Mouse (Mus musculus): Measurements from ENCODE around the gene Asb14. TPM values are rescaled to one million over a fixed set of nuclear protein-coding genes. Genes with fewer than 3 reads are reported as not detected.

The Asb14 gene
- 0.13 and 0.26 TPM in 2 replicates for polyA plus RNA-seq (2014; fragmentation: Nextera tagmentation; extraction: Ambion mirVana)

DNA sequence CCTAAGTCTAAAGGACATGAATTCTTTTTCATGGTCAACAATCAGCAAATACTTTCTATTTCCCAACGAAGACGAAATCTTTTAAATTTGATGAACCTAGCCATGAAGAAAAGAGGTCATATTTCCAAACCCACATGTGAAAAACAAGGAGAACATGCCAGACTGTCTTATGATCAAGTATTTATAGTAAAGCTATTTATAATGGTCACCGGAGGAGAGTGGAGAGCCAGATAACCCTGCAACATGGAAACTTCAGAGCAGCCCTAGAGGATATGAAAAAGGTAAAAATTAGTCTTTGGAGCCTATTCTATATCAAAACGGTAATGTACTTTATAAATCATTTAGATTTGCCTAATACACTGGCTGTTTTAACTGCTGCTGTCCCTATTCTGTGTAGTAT is at the start of gene Asb14:
Gene Asb14, plus strand, starts transcription at position 166 of the 400 bp plus-strand sequence.
- Histone ChIP-seq H3K27me3 (ENCODE audit: control insufficient read depth, insufficient read depth, low read length) (no peaks in the 10 kb centered on the region), H3K4me2 (replicated peaks; ENCODE audit: low read depth, low read length) (no peak within 1 kb of the TSS), H3K9ac (ENCODE audit: low read depth, low read length) (no peak within 1 kb of the TSS), H3K27ac (ENCODE audit: low read depth, low read length) (no peak within 1 kb of the TSS), H3K4me1 (ENCODE audit: control insufficient read depth, insufficient read depth, low read length) (no peaks in the 10 kb centered on the region), H3K9me3 (ENCODE audit: control insufficient read depth, low read length) (no peaks in the 10 kb centered on the region), H3K36me3 (ENCODE audit: control insufficient read depth, insufficient read depth, low read length) (no peaks in the 10 kb centered on the region), H3K4me3 (ENCODE audit: low read length) (no peak within 1 kb of the TSS)
- WGBS, result 93% methylated on average over 4 of the region's 4 CpGs
- no peak for ATAC-seq (ENCODE audit: low FRiP score, low TSS enrichment)

DNA sequence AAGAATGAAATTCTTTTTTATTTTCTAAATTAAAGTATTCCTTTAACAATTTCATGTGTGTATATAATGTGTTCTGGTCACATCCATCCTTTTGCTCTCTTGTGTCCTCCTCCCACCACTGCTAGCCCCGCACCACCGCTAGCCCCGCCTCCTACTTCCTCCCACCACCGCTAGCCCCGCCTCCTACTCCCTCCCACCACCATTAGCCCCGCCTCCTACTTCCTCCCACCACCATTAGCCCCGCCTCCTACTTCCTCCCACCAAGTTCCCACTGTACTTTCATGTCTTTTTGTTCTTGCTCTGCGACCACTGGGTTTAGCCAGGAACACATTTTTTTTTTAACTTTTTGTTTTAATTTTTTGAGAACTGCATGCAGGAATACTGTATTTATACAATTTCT is 41.3 kb upstream of the Asb14 start:
- Histone ChIP-seq H3K36me3 (ENCODE audit: control insufficient read depth, insufficient read depth, low read length) (no peaks in the 10 kb centered on the region), H3K9ac (ENCODE audit: low read depth, low read length) (no peak overlapping the region), H3K27ac (ENCODE audit: low read depth, low read length) (no peak overlapping the region), H3K4me3 (ENCODE audit: low read length) (no peak overlapping the region), H3K4me1 (ENCODE audit: control insufficient read depth, insufficient read depth, low read length) (no peaks in the 10 kb centered on the region), H3K4me2 (replicated peaks; ENCODE audit: low read depth, low read length) (no peak overlapping the region), H3K9me3 (ENCODE audit: control insufficient read depth, low read length) (no peaks in the 10 kb centered on the region), H3K27me3 (ENCODE audit: control insufficient read depth, insufficient read depth, low read length) (no peaks in the 10 kb centered on the region)
- no peak for ATAC-seq (ENCODE audit: low FRiP score, low TSS enrichment)
- WGBS, result 78% methylated on average over 8 of the region's 8 CpGs

DNA sequence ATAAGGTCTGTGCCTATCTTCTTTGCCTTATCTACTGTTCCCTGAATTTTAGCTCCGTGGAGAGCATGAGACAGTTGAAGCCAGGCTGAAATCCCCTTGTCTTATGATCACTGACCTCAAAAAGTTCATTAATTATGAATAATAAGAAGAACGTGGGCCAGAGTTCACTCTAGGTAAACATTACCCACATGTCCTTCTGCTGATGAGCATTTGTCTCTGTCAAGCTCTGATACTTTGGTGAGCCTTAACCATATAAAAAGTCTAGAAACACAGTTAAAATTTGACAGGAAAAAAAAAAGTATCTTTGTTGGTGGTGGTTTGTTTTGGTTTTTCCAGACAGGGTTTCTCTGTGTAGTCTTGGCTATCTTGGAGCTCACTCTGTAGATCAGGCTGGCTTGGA is 40.3 kb upstream of the Asb14 start:
- Histone ChIP-seq H3K9ac (ENCODE audit: low read depth, low read length) (no peak overlapping the region), H3K4me3 (ENCODE audit: low read length) (no peak overlapping the region), H3K4me1 (ENCODE audit: control insufficient read depth, insufficient read depth, low read length) (no peaks in the 10 kb centered on the region), H3K36me3 (ENCODE audit: control insufficient read depth, insufficient read depth, low read length) (no peaks in the 10 kb centered on the region), H3K9me3 (ENCODE audit: control insufficient read depth, low read length) (no peaks in the 10 kb centered on the region), H3K4me2 (replicated peaks; ENCODE audit: low read depth, low read length) (no peak overlapping the region), H3K27me3 (ENCODE audit: control insufficient read depth, insufficient read depth, low read length) (no peaks in the 10 kb centered on the region), H3K27ac (ENCODE audit: low read depth, low read length) (no peak overlapping the region)
- ATAC-seq (ENCODE audit: low FRiP score, low TSS enrichment), result no peak
- WGBS, result 63% methylated on average over 2 of the region's 2 CpGs

DNA sequence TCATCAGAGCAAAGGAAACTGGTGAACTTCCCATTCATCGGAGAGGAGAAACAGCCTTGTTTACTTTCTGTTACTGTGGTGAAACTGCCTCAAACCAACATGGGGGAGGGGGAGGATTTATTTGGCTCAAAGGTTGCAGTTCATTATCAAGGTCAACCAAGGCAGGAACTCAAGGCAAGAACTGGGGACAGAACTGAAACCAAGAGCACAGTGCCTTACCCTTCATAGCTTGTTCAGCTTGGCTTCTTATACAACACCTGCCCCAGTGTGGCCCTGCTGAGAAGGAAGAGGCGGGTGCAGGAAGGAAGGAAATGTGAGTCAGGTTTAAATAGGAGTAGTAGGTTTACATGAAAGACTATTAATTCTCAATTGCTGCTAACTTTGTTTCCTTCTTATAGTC is 36.0 kb upstream of the Asb14 start:
- Histone ChIP-seq H3K36me3 (ENCODE audit: control insufficient read depth, insufficient read depth, low read length) (no peaks in the 10 kb centered on the region), H3K9me3 (ENCODE audit: control insufficient read depth, low read length) (no peaks in the 10 kb centered on the region; the same call in 1 of the 2 replicates), H3K27me3 (ENCODE audit: control insufficient read depth, insufficient read depth, low read length) (no peaks in the 10 kb centered on the region), H3K27ac (ENCODE audit: low read depth, low read length) (no peak overlapping the region), H3K4me1 (ENCODE audit: control insufficient read depth, insufficient read depth, low read length) (no peaks in the 10 kb centered on the region), H3K9ac (ENCODE audit: low read depth, low read length) (no peak overlapping the region), H3K4me3 (ENCODE audit: low read length) (no peak overlapping the region), H3K4me2 (replicated peaks; ENCODE audit: low read depth, low read length) (no peak overlapping the region)
- ATAC-seq (ENCODE audit: low FRiP score, low TSS enrichment), result no peak
- 70% methylated on average over 2 of the region's 2 CpGs for WGBS

DNA sequence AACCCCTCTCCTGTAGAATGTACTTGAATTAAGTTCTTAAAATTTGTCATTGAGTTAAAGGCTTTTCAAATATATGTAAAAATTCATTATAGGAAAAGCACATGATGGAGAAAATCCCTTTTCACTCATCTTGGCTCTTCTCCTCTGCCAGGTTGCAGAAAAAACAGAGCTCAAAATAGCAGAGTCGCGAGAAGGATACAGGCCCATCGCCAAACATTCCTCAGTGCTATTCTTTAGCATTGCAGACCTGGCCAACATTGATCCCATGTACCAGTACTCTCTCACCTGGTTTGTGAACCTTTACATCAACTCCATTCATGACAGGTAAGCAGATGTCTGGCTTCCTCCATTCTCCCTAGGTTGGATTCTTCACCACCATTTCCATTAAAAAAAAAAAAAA is 35.3 kb upstream of the Asb14 start:
- Histone ChIP-seq H3K4me2 (replicated peaks; ENCODE audit: low read depth, low read length) (no peak overlapping the region), H3K27me3 (ENCODE audit: control insufficient read depth, insufficient read depth, low read length) (no peaks in the 10 kb centered on the region), H3K4me3 (ENCODE audit: low read length) (no peak overlapping the region), H3K4me1 (ENCODE audit: control insufficient read depth, insufficient read depth, low read length) (no peaks in the 10 kb centered on the region), H3K9me3 (ENCODE audit: control insufficient read depth, low read length) (no peaks in the 10 kb centered on the region; the same call in 1 of the 2 replicates), H3K27ac (ENCODE audit: low read depth, low read length) (no peak overlapping the region), H3K36me3 (ENCODE audit: control insufficient read depth, insufficient read depth, low read length) (no peaks in the 10 kb centered on the region), H3K9ac (ENCODE audit: low read depth, low read length) (no peak overlapping the region)
- ATAC-seq (ENCODE audit: low FRiP score, low TSS enrichment), result no peak
- 93% methylated on average over 3 of the region's 3 CpGs for WGBS

DNA sequence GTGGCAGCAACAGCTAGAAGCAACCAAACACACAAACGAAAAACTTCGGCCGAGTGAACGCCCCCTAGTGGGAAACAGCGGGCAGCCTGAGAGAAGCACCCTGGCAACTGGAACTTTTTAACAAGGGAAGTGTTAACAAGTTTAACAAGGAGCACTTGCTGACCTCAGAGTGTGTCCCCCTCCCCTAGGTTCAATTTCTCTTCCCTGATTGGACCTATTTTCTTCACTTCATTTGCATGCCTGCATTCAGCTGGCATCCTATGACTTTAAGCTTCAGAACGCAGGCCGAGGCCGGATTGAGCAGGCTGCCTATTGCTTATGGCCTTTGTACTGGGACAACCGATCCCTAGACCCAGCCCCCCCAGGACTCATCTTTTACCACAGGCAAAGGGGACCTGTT is 27.0 kb upstream of the Asb14 start:
- Histone ChIP-seq H3K4me2 (replicated peaks; ENCODE audit: low read depth, low read length) (no peak overlapping the region), H3K9ac (ENCODE audit: low read depth, low read length) (no peak overlapping the region), H3K4me1 (ENCODE audit: control insufficient read depth, insufficient read depth, low read length) (no peaks in the 10 kb centered on the region), H3K27me3 (ENCODE audit: control insufficient read depth, insufficient read depth, low read length) (no peaks in the 10 kb centered on the region), H3K36me3 (ENCODE audit: control insufficient read depth, insufficient read depth, low read length) (no peaks in the 10 kb centered on the region), H3K27ac (ENCODE audit: low read depth, low read length) (no peak overlapping the region), H3K4me3 (ENCODE audit: low read length) (no peak overlapping the region), H3K9me3 (ENCODE audit: control insufficient read depth, low read length) (no peaks in the 10 kb centered on the region)
- WGBS, result 80% methylated on average over 9 of the region's 9 CpGs
- ATAC-seq (ENCODE audit: low FRiP score, low TSS enrichment), result no peak

DNA sequence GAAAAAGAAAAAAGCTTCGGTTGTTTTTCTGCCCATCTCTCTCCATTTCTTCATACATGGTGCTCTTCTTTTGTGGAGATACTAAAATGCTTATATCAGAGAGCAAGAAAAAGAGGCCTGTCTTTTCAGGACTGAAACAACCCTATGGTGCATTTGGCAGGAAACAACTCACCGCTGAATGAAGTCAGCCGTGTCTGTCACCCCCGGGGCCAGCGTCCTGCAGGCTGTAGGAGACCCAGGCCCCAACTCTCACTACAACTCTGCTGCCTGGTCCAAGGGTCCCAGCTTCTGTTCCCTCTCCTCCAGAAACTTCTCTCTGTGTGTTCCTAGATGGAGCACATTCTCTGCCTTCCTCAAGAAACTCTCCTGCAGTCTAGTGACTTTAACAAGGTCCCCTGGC is 26.1 kb upstream of the Asb14 start:
- H3K9ac ChIP-seq (ENCODE audit: low read depth, low read length), result no peak overlapping the region
- H3K27me3 ChIP-seq (ENCODE audit: control insufficient read depth, insufficient read depth, low read length), result no peaks in the 10 kb centered on the region
- H3K4me3 ChIP-seq (ENCODE audit: low read length), result no peak overlapping the region
- H3K4me1 ChIP-seq (ENCODE audit: control insufficient read depth, insufficient read depth, low read length), result no peaks in the 10 kb centered on the region
- H3K4me2 ChIP-seq (replicated peaks; ENCODE audit: low read depth, low read length), result no peak overlapping the region
- no peaks in the 10 kb centered on the region for H3K36me3 ChIP-seq (ENCODE audit: control insufficient read depth, insufficient read depth, low read length)
- H3K9me3 ChIP-seq (ENCODE audit: control insufficient read depth, low read length), result no peaks in the 10 kb centered on the region
- 75% methylated on average over 5 of the region's 5 CpGs for WGBS
- no peak for ATAC-seq (ENCODE audit: low FRiP score, low TSS enrichment)
- no peak overlapping the region for H3K27ac ChIP-seq (ENCODE audit: low read depth, low read length)

DNA sequence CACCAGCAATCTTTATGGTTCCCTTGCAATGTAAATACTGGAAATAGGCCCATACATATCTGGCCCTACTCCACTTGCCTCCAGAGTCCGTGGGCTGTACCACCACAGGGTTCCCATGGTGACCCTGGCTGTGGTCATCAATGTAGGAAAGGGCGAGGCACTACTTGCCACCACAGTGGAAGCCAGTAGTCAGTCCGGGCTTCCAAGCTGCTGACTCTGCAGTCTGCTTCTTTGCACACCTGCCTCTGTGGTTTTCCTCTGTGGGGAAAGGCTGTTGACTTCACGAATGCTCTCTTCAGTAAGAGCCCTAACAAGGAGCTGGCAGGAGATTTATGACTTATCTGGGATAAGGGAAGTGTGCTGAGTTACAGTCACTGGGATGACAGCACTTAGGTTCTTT is 15.6 kb upstream of the Asb14 start:
- no peak overlapping the region for H3K4me2 ChIP-seq (replicated peaks; ENCODE audit: low read depth, low read length)
- ATAC-seq (ENCODE audit: low FRiP score, low TSS enrichment), result no peak
- H3K36me3 ChIP-seq (ENCODE audit: control insufficient read depth, insufficient read depth, low read length), result no peaks in the 10 kb centered on the region
- H3K9me3 ChIP-seq (ENCODE audit: control insufficient read depth, low read length), result no peaks in the 10 kb centered on the region
- H3K27me3 ChIP-seq (ENCODE audit: control insufficient read depth, insufficient read depth, low read length), result no peaks in the 10 kb centered on the region
- no peak overlapping the region for H3K9ac ChIP-seq (ENCODE audit: low read depth, low read length)
- no peaks in the 10 kb centered on the region for H3K4me1 ChIP-seq (ENCODE audit: control insufficient read depth, insufficient read depth, low read length)
- H3K4me3 ChIP-seq (ENCODE audit: low read length), result no peak overlapping the region
- no peak overlapping the region for H3K27ac ChIP-seq (ENCODE audit: low read depth, low read length)
- 68% methylated on average over 4 of the region's 4 CpGs for WGBS

DNA sequence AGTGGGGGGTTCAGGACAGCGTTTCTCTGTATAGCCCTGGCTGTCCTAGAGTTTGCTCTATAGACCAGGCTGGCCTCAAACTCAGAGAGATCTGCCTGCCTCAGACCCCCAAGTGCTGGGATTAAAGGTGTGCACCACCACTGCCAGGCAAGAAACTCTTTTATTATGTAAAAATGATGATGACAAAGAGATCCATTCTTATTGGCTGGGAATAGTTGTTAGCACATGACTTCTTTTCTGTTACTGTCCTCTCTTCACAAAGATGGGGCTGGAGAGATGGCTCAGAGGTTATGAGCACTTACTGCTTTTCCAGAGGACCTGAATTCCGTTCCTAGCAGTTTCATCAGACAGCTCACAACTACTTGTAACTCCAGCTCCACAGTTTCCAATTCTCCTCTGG is 14.4 kb upstream of the Asb14 start:
- no peaks in the 10 kb centered on the region for H3K27me3 ChIP-seq (ENCODE audit: control insufficient read depth, insufficient read depth, low read length)
- no peaks in the 10 kb centered on the region for H3K36me3 ChIP-seq (ENCODE audit: control insufficient read depth, insufficient read depth, low read length)
- H3K4me1 ChIP-seq (ENCODE audit: control insufficient read depth, insufficient read depth, low read length), result no peaks in the 10 kb centered on the region
- H3K27ac ChIP-seq (ENCODE audit: low read depth, low read length), result no peak overlapping the region
- no peak overlapping the region for H3K4me2 ChIP-seq (replicated peaks; ENCODE audit: low read depth, low read length)
- ATAC-seq (ENCODE audit: low FRiP score, low TSS enrichment), result no peak
- H3K9me3 ChIP-seq (ENCODE audit: control insufficient read depth, low read length), result no peaks in the 10 kb centered on the region
- no peak overlapping the region for H3K4me3 ChIP-seq (ENCODE audit: low read length)
- WGBS, result 81% methylated on average over 2 of the region's 2 CpGs
- no peak overlapping the region for H3K9ac ChIP-seq (ENCODE audit: low read depth, low read length)

DNA sequence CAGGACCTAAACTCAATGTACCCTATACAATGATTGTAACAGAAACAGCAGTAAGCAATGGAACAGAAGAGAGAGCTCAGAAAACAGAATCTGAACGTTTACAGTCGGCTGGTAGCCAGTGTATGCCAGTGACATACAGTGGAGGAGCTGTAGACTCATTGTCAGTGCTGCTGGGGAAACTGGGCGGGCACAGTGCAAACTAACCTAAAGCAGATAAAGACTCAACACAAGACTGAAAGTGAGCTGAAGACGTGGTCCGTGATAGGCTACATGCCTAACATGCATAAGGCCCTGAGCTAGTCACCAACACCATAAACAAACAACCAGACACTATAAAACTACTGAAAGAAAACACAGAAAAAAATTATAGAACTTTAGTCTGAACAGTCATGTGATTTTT is 12.7 kb upstream of the Asb14 start:
- H3K9me3 ChIP-seq (ENCODE audit: control insufficient read depth, low read length), result no peaks in the 10 kb centered on the region
- no peak overlapping the region for H3K9ac ChIP-seq (ENCODE audit: low read depth, low read length)
- no peak overlapping the region for H3K27ac ChIP-seq (ENCODE audit: low read depth, low read length)
- H3K27me3 ChIP-seq (ENCODE audit: control insufficient read depth, insufficient read depth, low read length), result no peaks in the 10 kb centered on the region
- H3K4me2 ChIP-seq (replicated peaks; ENCODE audit: low read depth, low read length), result no peak overlapping the region
- no peak overlapping the region for H3K4me3 ChIP-seq (ENCODE audit: low read length)
- no peak for ATAC-seq (ENCODE audit: low FRiP score, low TSS enrichment)
- H3K36me3 ChIP-seq (ENCODE audit: control insufficient read depth, insufficient read depth, low read length), result no peaks in the 10 kb centered on the region
- WGBS, result 89% methylated on average over 5 of the region's 5 CpGs
- H3K4me1 ChIP-seq (ENCODE audit: control insufficient read depth, insufficient read depth, low read length), result no peaks in the 10 kb centered on the region

Data from kidney, embryonic 14.5 days (tissue).